Mouse (Mus musculus) liver (tissue): Measurements from ENCODE around the gene Snx18.

Experiments
- DNase-seq: peaks from one replicate; pipeline ENCODE4 v3.0.0-alpha.2; 2020; ENCODE audit warnings: mixed read lengths

The Snx18 gene

GRCm38 (mm10) chr13:113595987-113596386 lies 22.4 kb downstream of the Snx18 start:
- DNase-seq = no peak

DNA sequence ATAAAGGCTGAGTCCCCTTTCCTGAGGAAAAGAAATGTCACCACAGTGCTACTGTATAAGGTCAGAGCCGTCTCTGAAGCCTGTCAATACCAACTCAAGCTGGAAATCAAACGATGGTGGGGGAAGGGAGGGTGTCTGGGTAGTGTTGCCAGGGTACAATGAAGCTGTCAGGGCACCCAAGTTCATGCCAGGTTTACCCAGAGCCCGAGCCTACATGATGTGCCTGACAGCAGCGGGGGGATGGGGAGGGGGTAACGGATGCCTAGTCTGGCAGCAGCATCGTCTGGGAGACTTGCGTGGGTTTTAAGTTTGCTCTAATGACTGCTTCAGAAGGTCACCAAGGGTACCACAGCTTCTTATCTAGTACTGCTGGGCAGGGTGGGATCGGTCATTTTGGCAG lies 23.1 kb downstream of the Snx18 start:
- DNase-seq = no peak

- DNase-seq = no peak
Observed at GRCm38 (mm10) chr13:113594361-113594760, 24.0 kb downstream of the Snx18 start.

DNA sequence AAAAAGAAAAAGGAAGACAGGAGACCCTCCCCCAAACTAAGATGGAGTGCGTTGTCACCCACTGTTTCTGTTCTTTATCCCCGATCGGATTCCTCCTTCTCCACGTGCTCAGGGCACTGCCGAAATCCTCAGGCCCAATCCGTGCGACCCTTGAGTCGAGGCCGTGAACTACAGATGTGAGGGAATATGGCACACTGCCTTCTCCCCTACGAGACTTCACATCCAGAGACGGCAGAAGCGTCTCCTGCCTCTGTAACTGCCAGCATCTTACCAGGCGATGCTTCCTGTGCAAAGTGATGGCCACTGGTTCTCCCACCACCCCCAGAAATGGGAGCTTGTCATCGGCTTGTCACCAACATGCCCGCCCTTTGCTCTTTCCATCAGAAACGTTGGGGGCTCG lies 24.7 kb downstream of the Snx18 start:
- no peak for DNase-seq

DNA sequence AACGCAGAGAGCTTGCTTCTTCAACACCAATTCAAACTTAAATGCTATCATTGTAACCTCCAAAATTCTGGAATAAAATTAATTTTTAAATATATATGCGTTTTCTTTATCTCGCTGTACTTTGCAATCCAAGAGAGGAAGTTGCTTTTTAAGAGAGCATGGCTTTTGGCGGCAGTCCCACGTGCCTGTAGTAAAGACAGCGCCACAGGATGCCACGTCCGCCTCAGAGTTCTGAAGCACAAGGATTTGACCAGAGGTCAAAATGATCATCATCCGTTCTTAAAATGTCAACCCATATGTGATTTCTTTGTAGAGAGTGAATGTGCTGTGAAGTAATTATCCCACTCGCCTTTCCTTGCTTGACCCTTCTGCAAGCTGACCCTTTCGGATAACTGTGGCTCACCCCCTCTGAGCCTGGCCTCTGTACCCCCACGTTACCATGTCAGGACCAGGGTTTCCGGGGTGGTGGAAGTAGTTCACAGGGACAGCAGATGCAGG lies 25.6 kb downstream of the Snx18 start:
- DNase-seq = no peak

DNA sequence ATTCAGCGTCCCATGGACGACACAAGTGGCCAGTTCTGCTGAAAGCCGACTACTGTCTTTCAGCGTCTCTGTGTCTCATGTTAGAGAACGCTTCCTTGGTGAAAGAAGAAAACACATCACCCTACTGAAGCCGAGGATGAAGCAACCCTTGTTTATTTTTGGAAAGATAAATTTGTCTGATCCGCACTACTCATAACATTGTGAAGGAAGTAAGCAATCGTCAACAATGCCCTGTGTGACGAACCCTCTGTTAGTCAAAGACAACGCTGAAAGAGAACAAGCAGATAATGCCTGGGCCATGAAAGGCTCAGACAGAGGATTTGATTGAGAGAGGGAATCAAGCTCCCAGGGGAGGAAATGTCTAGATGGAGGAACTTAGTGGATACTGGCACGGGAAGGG lies 27.0 kb downstream of the Snx18 start:
- no peak for DNase-seq

GRCm38 (mm10) chr13:113590216-113590615 lies 28.1 kb downstream of the Snx18 start:
- DNase-seq = no peak

GRCm38 (mm10) chr13:113589499-113589898 lies 28.9 kb downstream of the Snx18 start:
- DNase-seq = no peak

GRCm38 (mm10) chr13:113587200-113587936 lies 31.0 kb downstream of the Snx18 start:
- DNase-seq = no peak

GRCm38 (mm10) chr13:113585606-113586005 lies 32.8 kb downstream of the Snx18 start:
- no peak for DNase-seq

- DNase-seq = no peak
Observed at GRCm38 (mm10) chr13:113584431-113584830, 33.9 kb downstream of the Snx18 start.

- DNase-seq = no peak
Observed at GRCm38 (mm10) chr13:113583563-113583962, 34.8 kb downstream of the Snx18 start.

DNA sequence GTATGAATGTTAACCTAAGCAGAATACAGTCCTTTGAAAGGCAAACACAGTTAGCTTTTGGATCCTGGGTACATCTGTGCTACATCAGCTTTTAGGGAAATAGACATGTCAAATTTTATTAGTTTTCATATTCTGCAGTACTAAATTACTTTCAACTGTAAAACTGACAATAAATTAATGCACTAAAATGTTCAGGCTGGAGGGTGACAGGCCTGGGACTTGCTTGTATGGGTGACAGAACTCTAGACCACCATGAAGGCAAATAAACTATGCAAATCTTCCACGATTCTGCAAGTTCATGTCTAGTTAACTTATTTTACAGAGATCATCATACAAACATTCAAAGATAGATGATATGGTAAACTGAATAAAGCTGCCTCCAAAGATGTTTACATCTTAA lies 36.3 kb downstream of the Snx18 start:
- no peak for DNase-seq

DNA sequence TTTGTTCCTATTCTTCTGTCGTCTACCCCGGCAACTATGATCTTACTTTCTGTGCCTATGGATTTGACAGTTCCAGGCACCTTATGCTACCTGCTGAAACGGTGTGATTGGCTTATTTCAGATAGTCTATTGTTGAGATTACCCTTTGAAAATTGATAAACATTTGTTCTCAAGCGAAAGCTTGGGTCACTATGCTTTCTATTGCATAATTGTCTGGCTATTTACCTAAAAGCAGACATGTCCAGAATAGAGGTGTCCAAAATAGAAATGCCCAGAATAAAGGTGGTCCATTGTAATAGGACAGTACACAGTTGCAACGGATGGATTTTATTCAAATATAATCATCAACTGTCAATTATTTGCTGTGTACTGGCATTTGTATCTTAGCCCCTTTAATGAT lies 36.9 kb downstream of the Snx18 start:
- no peak for DNase-seq

DNA sequence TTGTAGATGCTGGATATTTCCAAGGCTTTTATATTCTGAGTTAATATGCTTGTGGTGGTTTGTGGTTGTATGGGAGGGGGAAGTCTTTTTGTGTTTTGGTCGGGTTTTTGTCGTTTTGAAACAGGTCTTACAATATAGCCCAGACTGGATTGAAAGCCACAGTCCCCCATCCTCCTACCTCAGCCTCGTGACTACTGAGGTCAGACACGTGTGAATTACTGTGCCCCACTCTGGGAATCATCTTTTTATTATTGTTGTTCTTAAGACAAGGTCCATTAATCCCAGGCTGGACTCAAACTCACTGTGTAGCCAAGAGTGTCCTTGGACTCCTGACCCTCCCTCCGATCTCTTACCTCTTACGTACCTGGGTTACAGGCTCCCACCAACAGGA lies 38.0 kb downstream of the Snx18 start:
- DNase-seq = no peak

GRCm38 (mm10) chr13:113579788-113580399 lies 38.5 kb downstream of the Snx18 start:
- no peak for DNase-seq

DNA sequence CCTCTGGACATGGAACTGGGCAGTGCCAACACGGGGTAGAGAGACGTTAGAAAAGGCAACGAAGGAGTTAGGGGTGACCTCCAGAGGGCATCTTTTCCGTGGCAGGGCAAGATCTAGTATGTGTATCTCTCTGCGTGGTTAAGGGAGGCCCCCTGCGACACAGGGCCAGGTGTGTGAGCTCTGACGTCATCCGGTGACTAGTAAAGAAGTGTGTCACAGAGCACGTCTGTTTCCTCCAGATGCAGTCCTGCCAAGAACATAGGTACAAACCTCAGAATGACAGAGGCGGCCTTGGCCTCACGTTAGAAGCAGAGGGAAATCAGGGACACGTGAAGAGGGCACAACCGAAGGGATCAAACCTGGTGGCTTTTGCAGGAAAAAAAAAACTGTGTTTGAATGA lies 44.1 kb downstream of the Snx18 start:
- DNase-seq = no peak

GRCm38 (mm10) chr13:113573377-113573776 lies 45.0 kb downstream of the Snx18 start:
- DNase-seq = no peak

- DNase-seq = no peak
Observed at GRCm38 (mm10) chr13:113572046-113572686, 46.2 kb downstream of the Snx18 start.

DNA sequence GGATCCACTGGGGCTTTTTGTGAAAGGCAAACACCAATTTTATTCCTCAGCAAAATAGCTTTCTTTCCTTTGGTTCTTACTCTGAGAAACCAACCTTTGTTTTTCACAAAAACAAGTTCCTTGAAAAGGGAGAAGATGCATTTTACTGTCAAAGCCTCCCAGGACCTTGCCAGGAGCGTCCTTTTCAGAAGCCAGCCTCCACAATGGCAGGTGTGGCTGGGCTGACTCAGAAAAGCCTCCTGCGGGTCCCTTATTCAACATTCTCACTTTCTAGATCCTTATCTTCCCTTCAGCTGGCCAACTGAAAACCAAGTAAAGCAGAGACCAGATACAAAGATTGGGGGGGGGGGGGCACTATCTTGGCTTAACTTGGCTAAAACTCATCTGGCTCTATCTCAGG lies 48.8 kb downstream of the Snx18 start:
- no peak for DNase-seq

DNA sequence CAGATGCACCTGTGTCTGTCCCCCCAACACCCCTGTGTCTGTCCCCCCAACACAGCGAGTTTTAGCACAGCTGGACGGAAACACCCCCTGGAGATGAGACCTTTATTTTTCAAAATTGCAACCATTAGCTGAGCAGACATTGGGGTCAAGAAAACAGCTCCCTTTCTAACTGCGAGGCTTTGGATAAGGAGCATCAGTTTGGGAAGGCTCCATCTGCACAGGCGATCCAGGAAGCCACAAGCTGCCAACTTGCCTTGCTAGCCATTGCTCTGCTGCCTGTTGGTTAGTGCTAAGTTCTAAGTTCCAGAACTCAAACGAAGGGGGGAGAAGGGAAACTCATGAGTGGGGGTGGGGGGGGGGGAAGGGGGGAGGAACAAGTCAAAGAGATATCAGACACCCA lies 51.4 kb downstream of the Snx18 start:
- DNase-seq = no peak

DNA sequence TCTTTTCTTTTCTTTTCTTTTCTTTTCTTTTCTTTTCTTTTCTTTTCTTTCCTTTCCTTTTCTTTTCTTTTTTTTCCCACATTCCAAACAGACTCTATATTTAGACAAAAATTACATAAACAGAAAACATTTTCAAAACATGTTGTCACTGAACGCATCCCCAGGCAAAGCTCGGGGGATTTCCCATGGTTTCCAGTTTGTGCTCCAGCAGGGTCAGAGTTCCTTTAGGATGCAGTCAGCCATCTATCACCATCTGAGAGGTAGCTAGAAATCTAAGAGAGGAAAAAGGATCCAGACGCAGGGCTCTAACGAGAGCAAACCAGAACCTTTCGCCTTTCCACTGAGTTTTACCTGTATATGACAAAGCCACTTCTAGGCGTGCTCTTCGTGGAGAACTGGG lies 52.0 kb downstream of the Snx18 start:
- DNase-seq = no peak

DNA sequence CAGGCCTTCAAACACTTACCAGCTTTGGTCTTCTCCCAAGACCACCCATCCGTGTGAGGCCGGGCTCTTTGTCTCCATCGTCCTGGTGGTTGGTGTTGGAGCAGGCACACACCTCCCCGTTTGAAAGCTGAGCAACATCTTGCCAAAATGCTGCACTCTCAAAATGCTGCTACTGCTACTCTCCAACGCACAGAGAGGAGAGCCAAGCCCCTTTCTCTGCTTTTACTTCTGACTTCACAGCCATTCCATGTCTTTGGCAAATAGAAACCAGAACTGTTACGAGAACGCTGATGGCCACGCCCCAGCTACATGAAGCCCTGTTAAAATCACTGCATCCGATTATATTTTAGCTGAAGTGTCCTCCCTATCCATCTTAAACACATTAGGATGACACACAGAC lies 58.7 kb downstream of the Snx18 start:
- no peak for DNase-seq

DNA sequence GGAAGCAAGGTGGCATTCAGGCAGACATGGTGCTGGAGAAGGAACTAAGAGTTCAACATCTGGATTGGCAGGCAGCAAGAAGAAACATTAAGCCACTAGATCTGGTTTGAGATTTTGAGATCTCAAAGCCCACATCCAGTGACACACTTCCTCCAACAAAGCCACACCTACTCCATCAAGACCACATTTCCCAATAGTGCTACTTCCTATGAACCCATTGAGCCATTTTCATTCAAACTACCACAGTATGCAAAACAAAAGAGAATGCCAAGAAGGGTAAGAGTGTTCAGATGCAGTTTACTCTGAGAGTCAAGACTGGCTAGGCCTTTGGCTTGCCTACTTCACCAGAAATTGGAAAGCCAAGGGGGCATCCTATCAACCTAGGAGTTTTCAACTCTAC lies 61.8 kb downstream of the Snx18 start:
- DNase-seq = no peak
